Mouse (Mus musculus): Measurements from ENCODE around the gene Dgkg. TPM values are rescaled to one million over a fixed set of nuclear protein-coding genes. Genes with fewer than 3 reads are reported as not detected.

Dgkg gene
- total RNA-seq, 4 experiments from 2014 or later = 0.08 to 0.72 (median 0.34) TPM

GRCm38 (mm10) chr16:22645256-22645655 is 11.8 kb downstream of the Dgkg start:
- no peak for DNase-seq (ENCODE audit: low spot score)

GRCm38 (mm10) chr16:22643460-22643859 is 13.6 kb downstream of the Dgkg start:
- no peak for DNase-seq (ENCODE audit: low spot score)

DNA sequence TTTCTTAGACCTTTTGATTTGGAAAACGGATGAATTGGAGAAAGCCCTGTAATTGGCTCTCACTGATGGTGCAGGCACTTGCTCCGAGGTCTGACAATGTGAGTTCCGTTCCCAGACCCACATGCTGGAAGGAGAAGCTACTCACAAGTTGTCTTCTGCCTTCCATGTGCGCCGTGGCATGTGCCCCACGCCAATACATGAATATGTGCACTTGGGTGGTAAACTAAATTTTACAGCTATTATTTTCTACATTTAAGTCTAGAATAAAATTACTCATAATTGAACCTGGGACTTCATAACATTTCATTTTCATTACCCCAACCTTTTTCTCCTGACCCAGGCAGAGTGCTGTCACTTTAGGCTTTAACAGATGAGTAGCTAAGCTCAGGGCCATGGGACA is 14.1 kb downstream of the Dgkg start:
- DNase-seq (ENCODE audit: low spot score) = no peak

- DNase-seq (ENCODE audit: low spot score) = no peak
These were observed 15.0 kb downstream of the Dgkg start for GRCm38 (mm10) chr16:22642054-22642453.

DNA sequence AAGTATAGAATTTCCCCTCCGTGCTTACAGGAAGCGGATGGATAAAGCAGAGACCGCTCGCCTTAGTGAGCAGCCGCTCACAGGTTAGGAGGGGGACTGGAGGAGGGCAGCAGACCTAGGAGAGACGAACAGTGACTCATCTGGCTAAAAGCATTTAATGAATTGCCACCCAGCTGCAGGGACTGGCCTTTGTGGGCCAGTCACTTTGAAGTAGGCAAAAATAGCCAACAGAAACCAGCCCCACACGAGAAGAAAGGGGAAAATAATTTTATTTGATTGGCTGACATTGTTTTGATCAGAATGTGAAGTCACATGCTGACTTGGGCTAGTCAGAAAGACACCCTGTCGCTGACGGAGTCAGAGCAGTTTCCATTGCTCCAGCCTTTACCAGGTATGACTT is 15.4 kb downstream of the Dgkg start:
- no peak for DNase-seq (ENCODE audit: low spot score)

- no peak for DNase-seq (ENCODE audit: low spot score)
These were observed 19.7 kb downstream of the Dgkg start for GRCm38 (mm10) chr16:22637311-22637710.

DNA sequence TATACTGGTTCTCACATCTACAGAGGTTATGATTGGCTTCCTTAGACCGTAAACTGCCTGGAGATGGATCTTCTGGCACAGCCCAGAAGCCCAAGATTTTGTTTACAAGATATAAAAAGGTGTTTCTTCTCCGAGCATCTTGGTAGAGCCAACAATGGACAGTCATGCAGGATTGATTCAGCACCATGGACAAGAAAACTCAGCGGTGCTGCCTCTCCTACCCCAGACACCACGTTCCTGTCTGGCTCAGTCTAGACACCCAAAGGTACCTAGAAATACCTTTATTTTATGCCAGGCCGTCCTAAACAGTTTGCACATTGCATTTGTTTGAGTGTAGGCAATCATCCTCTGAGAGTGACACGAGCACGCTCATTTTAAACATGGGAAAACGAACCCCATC is 21.3 kb downstream of the Dgkg start:
- no peak for DNase-seq (ENCODE audit: low spot score)

DNA sequence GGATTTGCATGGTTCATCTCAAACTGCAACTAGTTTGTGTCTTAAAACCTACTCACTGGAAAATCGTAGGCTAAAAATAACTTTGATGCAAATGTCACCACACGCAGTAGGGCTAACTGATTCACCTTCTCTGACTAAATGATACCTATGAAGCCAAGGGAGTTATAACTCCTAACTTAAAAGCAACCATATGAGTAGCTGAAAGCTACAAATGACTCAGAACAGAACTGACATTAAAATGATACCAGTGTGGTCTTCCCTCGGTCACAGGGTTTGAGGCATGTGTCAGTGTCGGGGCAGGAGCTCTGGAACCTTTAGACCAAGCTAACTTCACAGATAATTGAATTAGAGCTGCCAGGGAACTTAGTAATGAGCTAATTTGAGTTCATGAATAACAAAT is 24.0 kb downstream of the Dgkg start:
- no peak for DNase-seq (ENCODE audit: low spot score)

DNA sequence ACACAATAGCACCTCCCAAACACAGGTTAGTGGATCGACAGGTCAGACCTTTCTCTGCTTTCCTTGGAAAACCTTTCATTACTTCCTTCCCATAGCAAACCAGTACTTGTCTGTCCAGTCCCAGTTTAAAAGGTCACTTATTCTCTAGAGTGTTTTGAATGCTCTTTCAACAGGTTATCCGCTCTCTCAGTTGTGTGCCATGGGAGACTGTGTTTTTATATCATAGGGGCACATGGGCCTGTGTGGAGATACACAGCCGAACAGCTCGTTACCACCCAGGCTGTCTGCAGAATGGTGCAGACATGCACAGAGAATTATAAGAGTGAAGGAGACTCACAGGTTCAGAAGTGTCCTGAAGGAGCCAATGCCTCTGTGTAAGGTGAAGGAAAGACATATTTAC is 26.7 kb downstream of the Dgkg start:
- DNase-seq (ENCODE audit: low spot score) = no peak

DNA sequence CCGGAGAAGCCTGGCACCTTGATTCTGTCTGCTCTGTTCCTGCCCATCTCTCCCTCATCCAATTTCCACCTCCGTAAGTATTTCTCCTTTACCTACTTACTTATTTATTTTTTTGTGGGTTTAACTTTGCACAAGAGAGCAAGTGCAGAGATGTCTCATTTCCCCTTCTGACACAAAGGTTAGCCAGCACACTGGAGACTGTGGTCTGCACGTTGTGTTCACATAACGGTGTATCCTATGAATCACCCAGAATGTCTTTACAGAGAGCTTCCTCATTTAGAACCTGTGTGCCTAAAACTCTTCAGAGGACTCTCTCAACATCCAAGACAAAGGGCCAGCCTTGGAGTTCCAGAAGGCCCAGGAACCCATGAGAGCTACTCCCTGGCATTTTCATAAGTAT is 27.1 kb downstream of the Dgkg start:
- DNase-seq (ENCODE audit: low spot score) = no peak

GRCm38 (mm10) chr16:22625987-22626386 is 31.0 kb downstream of the Dgkg start:
- DNase-seq (ENCODE audit: low spot score) = no peak

GRCm38 (mm10) chr16:22625412-22625811 is 31.6 kb downstream of the Dgkg start:
- no peak for DNase-seq (ENCODE audit: low spot score)

GRCm38 (mm10) chr16:22622286-22622685 is 34.7 kb downstream of the Dgkg start:
- no peak for DNase-seq (ENCODE audit: low spot score)

GRCm38 (mm10) chr16:22621299-22621920 is 35.6 kb downstream of the Dgkg start:
- no peak for DNase-seq (ENCODE audit: low spot score)

DNA sequence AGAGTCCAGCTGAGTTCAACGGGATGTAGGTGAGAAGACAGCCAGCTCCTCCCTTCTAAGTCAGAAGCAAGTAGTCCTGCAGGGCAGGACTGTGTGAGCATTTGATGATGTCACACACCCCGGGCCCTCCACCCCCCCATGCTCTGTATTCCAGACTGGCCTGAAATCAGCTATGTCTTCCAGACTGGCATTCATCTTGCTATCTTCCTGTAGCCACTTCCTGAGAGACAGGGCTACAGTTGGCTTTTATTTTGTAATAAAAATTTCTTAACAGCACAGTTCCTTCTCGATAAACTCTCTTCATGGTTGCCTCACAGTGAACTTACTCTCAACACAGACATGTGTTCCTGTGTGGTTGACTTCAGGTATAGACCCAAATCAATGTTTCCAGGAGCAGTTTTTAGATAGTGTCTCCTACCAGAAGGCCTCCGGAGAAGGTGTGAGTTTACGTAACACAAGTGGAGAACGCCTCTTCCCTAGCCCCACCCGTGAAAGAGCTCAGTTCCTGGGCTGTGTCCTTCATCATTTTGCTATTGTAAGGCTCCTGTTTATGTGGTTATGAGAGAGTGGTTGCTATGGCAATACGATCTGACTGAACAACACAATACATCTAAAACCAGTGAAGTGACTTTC is 38.5 kb downstream of the Dgkg start:
- DNase-seq (ENCODE audit: low spot score) = no peak

DNA sequence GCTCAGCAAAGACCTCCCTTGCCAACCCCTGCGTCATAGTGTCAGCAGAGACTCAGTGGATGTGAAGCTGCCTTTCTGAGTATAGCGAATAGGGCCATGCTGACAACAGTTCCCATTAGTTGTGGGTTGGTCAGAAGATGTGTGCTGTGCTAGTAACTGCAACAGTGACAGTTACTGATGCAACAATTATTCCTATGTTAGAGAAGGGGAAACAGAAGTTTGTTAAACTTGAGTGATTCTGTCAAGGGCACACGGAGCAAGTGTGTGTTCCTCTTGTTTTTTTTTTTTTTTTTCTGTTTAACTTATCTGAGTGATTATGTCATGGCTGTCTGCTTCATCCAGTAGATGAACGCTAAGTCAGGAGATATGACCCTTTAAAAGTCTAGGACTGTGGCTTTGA is 41.2 kb downstream of the Dgkg start:
- no peak for DNase-seq (ENCODE audit: low spot score)

DNA sequence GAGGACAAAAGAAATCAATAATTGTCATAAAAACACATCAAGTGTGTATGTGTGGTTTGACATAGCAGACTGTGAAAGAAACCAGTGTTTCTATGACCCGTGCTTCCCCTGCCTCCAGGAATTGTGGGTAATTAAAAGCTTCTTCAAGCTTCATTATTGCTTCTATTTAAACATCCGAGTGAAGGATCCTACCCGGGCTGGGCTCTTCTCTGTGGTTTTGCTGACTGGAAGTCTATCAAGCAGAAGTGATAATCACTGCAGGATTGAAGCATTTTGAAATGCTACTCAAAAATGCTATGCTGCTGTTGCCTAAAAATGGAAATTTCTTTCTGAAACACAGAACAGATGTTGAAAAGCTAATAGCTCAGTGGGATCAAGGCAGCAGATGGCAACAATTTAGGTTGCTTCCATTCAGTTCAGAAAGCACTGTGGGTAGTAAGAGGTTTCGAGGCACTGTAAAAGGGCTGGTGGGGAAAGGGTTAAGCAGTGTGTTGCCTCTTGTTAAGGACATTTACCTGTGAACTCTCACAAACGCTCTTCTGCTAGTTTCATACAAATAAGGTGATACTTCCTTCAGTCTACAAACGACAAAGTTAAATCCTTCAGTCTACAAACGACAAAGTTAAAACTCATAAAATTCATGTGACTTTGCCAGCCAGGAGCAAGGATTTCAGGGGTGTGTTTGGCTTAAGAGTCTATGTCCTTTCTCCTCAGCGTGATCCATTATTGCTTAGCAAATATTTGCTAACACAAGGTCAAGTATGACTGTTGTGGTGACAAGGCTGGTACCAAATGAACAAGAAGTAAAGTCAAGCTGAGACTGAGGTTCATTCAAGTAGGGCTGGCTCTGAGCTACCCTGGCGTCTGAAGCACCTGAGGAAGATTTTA is 43.6 kb downstream of the Dgkg start:
- DNase-seq (ENCODE audit: low spot score) = no peak

DNA sequence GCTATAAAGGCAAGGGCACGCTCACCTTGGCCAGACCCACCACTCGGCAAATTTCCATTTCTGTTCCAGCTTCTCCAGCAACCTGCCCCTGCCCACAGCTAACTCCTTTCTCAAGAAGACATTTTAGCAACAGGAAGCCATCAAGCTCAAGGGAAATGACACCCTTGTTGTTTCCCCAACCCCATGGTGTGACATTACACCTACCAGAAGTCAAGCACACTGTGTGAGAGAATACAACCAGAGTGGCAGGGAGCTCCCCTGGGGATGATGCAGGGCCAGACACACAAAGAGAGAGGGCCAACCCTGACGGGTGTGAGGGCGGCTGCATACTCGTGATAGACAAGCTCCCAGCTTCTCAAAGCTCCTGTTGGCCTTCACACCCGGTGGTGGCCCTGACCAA is 49.0 kb downstream of the Dgkg start:
- DNase-seq (ENCODE audit: low spot score) = no peak

DNA sequence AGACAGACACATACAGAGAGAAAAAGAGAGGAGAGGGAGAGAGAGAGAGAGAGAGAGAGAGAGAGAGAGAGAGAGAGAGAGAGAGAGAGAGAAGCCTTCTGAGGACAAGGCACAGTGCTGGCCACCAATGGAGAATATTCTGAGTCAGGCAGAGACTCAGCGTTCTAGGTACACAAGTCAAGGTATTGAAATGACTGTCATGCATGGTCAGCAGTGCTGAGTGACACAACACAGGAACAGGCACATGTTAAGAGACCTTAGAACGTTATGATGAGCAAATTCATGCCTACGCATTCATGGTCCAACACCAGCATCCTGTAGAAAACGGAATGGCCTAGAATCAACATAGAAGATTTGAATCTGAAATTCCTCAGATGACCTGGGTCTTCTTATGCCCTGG is 50.0 kb downstream of the Dgkg start:
- no peak for DNase-seq (ENCODE audit: low spot score)

GRCm38 (mm10) chr16:22602399-22602798 is 54.6 kb downstream of the Dgkg start:
- DNase-seq (ENCODE audit: low spot score) = no peak

GRCm38 (mm10) chr16:22601756-22602155 is 55.3 kb downstream of the Dgkg start:
- DNase-seq (ENCODE audit: low spot score) = no peak

DNA sequence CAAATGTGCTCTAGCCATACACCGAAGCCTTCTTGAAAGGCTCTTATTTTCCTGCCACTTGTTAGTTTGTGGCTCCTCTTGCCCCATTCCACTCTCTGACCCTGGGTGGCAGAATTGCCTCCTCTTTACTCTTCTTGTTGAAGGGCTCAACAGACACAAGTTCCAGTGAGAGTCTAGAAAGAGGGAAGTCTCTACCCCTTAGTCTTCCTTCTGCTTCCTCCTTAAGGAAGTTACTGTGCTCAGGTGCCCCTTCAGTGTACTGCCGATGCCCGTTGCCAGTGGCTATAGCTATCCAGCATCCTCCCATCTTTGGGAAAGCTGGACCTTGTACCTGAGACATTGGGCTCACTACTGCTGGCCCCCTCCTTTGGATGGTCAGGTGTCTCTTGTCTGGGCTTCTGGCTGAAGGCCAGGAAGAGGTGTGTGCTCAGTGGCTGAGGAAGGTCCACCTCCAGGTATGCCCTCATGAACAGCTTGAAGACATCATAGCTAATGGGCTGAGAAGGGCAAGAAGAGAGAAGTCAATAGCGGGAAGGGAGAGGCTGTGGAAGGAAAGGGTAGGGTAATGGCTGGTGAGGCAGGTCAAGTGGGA is 56.8 kb downstream of the Dgkg start:
- DNase-seq (ENCODE audit: low spot score) = no peak
